Mouse (Mus musculus) kidney, embryonic 14.5 days (tissue): ENCODE results near the gene Clec4n. TPM values are rescaled to one million over a fixed set of nuclear protein-coding genes. Genes with fewer than 3 reads are reported as not detected.
"Not testable (repeated sequence)": the region's sequence is repeated elsewhere in the genome, so short reads cannot be mapped to it uniquely, and the experiment has no call there.

ENCODE experiments used
- ATAC-seq: fragments of 200-750 bp; cut with Nextera tagmentation; 2 replicates; pipeline ENCODE4 v1.8.0; 2017; ENCODE audit warnings: moderate number of reproducible peaks, mild to moderate bottlenecking, moderate TSS enrichment, moderate library complexity; ENCODE audit not compliant: low FRiP score, low TSS enrichment
- H3K27ac ChIP-seq: fragments of 300-500 bp; sonication (generic); 2 replicates; pipeline ENCODE4 v1.5.1; 2014; ENCODE audit warnings: low read depth, mild to moderate bottlenecking, low read length, moderate library complexity, mixed read lengths
- H3K27me3 ChIP-seq: fragments of 300-500 bp; sonication (generic); 2 replicates; pipeline ENCODE4 v1.6.1; 2014; ENCODE audit warnings: mild to moderate bottlenecking, low read length; ENCODE audit not compliant: control insufficient read depth, insufficient read depth
- H3K36me3 ChIP-seq: fragments of 300-500 bp; sonication (generic); 2 replicates; pipeline ENCODE4 v1.6.1; 2014; ENCODE audit warnings: low read length, mixed read lengths; ENCODE audit not compliant: control insufficient read depth, insufficient read depth
- H3K4me1 ChIP-seq: fragments of 300-500 bp; sonication (generic); 2 replicates; pipeline ENCODE4 v1.6.1; 2014; ENCODE audit warnings: low read length, mixed read lengths; ENCODE audit not compliant: control insufficient read depth, insufficient read depth
- H3K4me2 ChIP-seq: fragments of 300-500 bp; sonication (generic); replicated peaks from 2 replicates; pipeline ENCODE4 v1.6.1; 2014; ENCODE audit warnings: low read depth, mild to moderate bottlenecking, low read length
- H3K4me3 ChIP-seq: fragments of 300-500 bp; sonication (generic); 2 replicates; pipeline ENCODE4 v1.5.1; 2014; ENCODE audit warnings: mild to moderate bottlenecking, low read length
- H3K9ac ChIP-seq: fragments of 300-500 bp; sonication (generic); 2 replicates; pipeline ENCODE4 v1.6.1; 2014; ENCODE audit warnings: low read depth, mild to moderate bottlenecking, low read length, moderate library complexity
- H3K9me3 ChIP-seq: fragments of 300-500 bp; sonication (generic); 2 replicates; pipeline ENCODE4 v1.6.1; 2016; ENCODE audit warnings: low read length; ENCODE audit not compliant: control insufficient read depth
- WGBS: fragments of 180-500 bp; shearing (Covaris S2); extraction: QIAGEN DNeasy Blood & Tissue Kit; methylation state at CpG from one replicate; pipeline ENCODE4 v1.1.7; 2014; 5-methylcytosine and 5-hydroxymethylcytosine counted together
- polyA plus RNA-seq: library from polyadenylated mRNA; unstranded; fragments of >200 nt; fragmentation: Nextera tagmentation; extraction: Ambion mirVana; gene quantifications from 2 replicates; pipeline ENCODE4 v1.2.1, GENCODE M21; 2014

Clec4n gene
- polyA plus RNA-seq = 2.0 and 2.2 TPM in 2 replicates

DNA sequence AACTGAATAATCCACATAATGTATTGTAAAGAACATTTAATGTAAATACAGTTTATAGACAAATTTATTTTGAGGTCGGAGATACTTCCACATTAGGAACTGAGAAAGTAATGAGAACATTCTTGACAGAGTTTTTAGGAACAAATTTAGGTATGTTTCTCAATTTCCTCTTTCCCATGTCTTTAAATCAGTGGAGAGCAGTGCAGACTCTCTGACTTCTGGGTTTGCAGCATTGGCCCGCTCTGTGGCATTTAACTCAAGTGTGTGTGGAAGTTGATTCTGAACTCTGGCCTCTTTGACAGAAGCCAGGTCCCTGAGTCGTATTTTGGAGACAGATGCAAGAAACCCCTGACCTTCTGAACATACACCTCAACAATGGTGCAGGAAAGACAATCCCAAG is at the start of gene Clec4n:
Gene Clec4n (plus strand): TSS at position 200 of the 400 bp plus-strand sequence.
- no peak within 1 kb of the TSS for H3K9ac ChIP-seq
- WGBS = 71% methylated on average over 3 of the region's 3 CpGs
- H3K4me3 ChIP-seq = no peak within 1 kb of the TSS
- H3K27ac ChIP-seq = no peak within 1 kb of the TSS
- H3K9me3 ChIP-seq = no peaks in the 10 kb centered on the region
- ATAC-seq = no peak
- H3K36me3 ChIP-seq = no peaks in the 10 kb centered on the region
- H3K4me1 ChIP-seq = no peaks in the 10 kb centered on the region
- no peak within 1 kb of the TSS for H3K4me2 ChIP-seq
- no peaks in the 10 kb centered on the region for H3K27me3 ChIP-seq

DNA sequence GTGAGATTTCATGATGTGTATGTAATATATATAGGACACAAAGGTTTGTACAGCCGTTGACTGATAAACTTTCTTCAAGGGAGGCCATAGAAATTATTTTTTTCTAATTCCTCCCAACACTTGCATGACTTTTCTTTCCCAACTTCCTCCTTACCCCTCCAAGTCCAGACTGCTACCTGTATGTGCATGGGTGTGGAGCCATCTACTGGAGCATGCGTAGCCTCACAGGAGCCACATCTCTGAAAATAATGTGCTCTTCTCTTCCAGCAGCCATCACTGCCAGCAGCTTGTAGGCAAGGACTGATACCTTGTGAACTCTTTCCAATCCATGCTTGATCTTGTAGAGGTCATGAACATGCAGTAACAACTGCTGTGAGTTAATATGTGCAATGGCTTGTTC is 44.8 kb upstream of the Clec4n start:
- not testable (repeated sequence) for H3K9me3 ChIP-seq, ATAC-seq, H3K27ac ChIP-seq, H3K27me3 ChIP-seq, H3K4me2 ChIP-seq, H3K9ac ChIP-seq, H3K36me3 ChIP-seq, H3K4me3 ChIP-seq, H3K4me1 ChIP-seq
- 71% methylated on average over 2 of the region's 2 CpGs for WGBS

DNA sequence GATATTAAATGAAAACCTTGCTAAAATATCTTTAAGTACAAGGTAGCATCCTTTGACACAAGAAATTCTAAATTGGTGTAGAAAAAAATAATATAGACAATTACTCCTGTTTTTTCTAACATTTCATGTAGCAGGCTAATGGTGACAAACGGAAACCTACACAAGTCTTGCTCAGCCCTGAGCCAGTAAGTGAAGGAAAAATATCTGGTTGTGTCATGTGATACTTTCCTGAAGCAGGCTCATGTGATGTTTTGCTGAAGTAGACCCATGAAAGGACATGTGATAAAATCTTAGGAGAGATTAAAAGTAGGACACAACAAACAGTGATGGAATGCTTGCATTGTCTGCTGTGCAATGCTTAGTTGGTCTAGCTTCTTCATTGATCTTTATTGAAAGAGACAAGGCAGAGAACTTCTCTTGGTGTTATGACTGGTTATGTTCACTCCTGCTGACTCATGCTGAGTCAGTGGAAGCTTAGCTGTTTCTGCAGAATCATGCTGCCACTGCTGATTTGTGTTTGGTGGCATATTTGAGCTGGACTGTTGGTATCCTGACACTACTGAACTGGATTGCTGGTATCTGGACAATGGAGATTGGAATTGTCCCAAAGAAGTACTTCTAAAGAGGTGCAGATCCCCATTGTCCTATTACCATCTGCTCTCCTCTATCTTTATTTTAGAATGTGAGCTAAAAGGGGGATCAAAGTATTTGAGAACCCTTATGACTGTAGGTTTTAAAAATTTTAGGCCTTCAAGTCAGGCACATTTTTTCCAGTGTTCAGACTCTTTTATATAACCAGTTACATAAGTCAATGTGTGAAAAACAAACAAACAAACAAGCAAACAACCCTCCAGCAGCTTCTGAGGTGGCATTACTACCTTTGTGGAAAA is 22.2 kb upstream of the Clec4n start:
- H3K4me3 ChIP-seq = no peak overlapping the region
- no peaks in the 10 kb centered on the region for H3K36me3 ChIP-seq
- 80% methylated on average over 1 of the region's 1 CpGs for WGBS
- no peak overlapping the region for H3K4me2 ChIP-seq
- H3K9me3 ChIP-seq = no peaks in the 10 kb centered on the region
- H3K9ac ChIP-seq = no peak overlapping the region
- ATAC-seq = no peak
- H3K4me1 ChIP-seq = no peaks in the 10 kb centered on the region
- H3K27me3 ChIP-seq = no peaks in the 10 kb centered on the region
- H3K27ac ChIP-seq = no peak overlapping the region

GRCm38 (mm10) chr6:123208077-123208439 is 21.6 kb upstream of the Clec4n start:
- H3K4me3 ChIP-seq, ATAC-seq, H3K27me3 ChIP-seq, H3K4me1 ChIP-seq, H3K4me2 ChIP-seq, H3K36me3 ChIP-seq, H3K9ac ChIP-seq, H3K27ac ChIP-seq, H3K9me3 ChIP-seq: not testable (repeated sequence)

GRCm38 (mm10) chr6:123211726-123212125 is 17.9 kb upstream of the Clec4n start:
- 65% methylated on average over 1 of the region's 1 CpGs for WGBS

DNA sequence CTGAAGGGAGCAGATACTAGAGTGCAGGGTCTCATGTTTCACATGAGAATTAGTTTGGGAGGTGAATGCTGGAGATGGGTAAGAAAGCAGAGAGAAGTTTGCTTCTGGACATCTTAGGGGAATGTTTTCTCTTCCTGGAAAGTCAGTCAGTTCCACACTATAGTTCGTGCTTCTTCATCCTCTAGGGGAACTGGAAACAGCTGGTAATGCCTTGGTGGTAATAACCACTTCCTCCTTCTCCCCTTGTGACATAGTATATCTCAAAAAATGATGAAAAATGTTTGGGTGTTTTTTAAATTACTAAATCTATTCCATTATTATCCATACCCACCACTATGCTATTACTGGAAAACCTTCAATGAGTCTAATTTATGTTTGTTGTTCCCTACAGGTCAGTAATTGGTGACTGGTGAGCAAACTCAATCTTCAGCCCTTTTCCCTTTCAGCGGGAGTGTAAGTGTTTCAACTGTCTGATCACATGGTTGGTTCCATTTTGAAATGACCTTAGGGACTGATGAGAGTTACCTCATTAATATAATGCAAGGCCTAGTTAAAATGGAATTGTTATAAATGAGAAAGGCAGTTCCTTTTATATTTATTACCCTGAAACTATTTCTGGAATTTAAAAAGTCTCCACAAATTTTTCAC is 2.0 kb upstream of the Clec4n start:
- H3K4me3 ChIP-seq = no peak overlapping the region
- WGBS = 61% methylated on average over 2 of the region's 2 CpGs
- H3K4me2 ChIP-seq = no peak overlapping the region
- no peaks in the 10 kb centered on the region for H3K4me1 ChIP-seq
- ATAC-seq = no peak
- no peaks in the 10 kb centered on the region for H3K27me3 ChIP-seq
- H3K27ac ChIP-seq = no peak overlapping the region
- H3K9me3 ChIP-seq = no peaks in the 10 kb centered on the region
- H3K9ac ChIP-seq = no peak overlapping the region
- H3K36me3 ChIP-seq = no peaks in the 10 kb centered on the region

More at GRCm38 (mm10) chr6:123211726-123212125, 17.9 kb upstream of the Clec4n start:
- no peak for ATAC-seq
- Histone ChIP-seq H3K4me2 (no peak overlapping the region), H3K4me1 (no peaks in the 10 kb centered on the region), H3K27ac (no peak overlapping the region), H3K36me3 (no peaks in the 10 kb centered on the region), H3K9ac (no peak overlapping the region), H3K4me3 (no peak overlapping the region), H3K9me3 (no peaks in the 10 kb centered on the region), H3K27me3 (no peaks in the 10 kb centered on the region)

- Histone ChIP-seq H3K36me3 (no peaks in the 10 kb centered on the region), H3K27me3 (no peaks in the 10 kb centered on the region), H3K27ac (no peak overlapping the region), H3K9ac (no peak overlapping the region), H3K4me2 (no peak overlapping the region), H3K4me3 (no peak overlapping the region), H3K4me1 (no peaks in the 10 kb centered on the region), H3K9me3 (no peaks in the 10 kb centered on the region)
- no peak for ATAC-seq
- 72% methylated on average over 2 of the region's 2 CpGs for WGBS
Measured at GRCm38 (mm10) chr6:123231149-123231548, 1.5 kb downstream of the Clec4n start.

GRCm38 (mm10) chr6:123237582-123237981 is 7.9 kb downstream of the Clec4n start:
- no peak overlapping the region for H3K4me2 ChIP-seq
- no peaks in the 10 kb centered on the region for H3K9me3 ChIP-seq
- H3K4me1 ChIP-seq = no peaks in the 10 kb centered on the region
- no peak overlapping the region for H3K9ac ChIP-seq
- H3K27ac ChIP-seq = no peak overlapping the region
- H3K4me3 ChIP-seq = no peak overlapping the region
- H3K36me3 ChIP-seq = no peaks in the 10 kb centered on the region
- no peak for ATAC-seq
- no peaks in the 10 kb centered on the region for H3K27me3 ChIP-seq

DNA sequence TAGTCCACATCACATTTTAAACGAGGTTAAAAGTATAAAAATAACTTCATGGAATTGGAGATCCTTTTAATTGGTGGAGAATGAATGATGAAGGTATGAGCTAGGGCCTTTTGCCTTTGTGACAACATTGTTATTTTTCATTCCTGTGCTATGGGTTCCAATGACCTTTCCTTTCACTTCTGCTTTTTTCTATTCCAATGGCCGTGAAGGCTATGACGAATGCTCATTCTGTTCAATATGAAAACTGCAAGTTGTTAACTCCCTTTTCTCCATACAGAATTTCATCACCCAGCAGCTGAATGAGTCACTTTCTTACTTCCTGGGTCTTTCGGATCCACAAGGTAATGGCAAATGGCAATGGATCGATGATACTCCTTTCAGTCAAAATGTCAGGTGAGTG is 14.6 kb downstream of the Clec4n start:
- no peak overlapping the region for H3K4me3 ChIP-seq
- no peaks in the 10 kb centered on the region for H3K4me1 ChIP-seq
- H3K9me3 ChIP-seq = no peaks in the 10 kb centered on the region
- H3K9ac ChIP-seq = no peak overlapping the region
- no peak overlapping the region for H3K27ac ChIP-seq
- no peak for ATAC-seq
- H3K36me3 ChIP-seq = no peaks in the 10 kb centered on the region
- no peaks in the 10 kb centered on the region for H3K27me3 ChIP-seq
- WGBS = 92% methylated on average over 5 of the region's 5 CpGs
- H3K4me2 ChIP-seq = no peak overlapping the region
